Mouse (Mus musculus): ENCODE data around the gene Myo19.
A peak's percentile ranks its signal among the peaks of the same experiment; 100 is the strongest.

DNA sequence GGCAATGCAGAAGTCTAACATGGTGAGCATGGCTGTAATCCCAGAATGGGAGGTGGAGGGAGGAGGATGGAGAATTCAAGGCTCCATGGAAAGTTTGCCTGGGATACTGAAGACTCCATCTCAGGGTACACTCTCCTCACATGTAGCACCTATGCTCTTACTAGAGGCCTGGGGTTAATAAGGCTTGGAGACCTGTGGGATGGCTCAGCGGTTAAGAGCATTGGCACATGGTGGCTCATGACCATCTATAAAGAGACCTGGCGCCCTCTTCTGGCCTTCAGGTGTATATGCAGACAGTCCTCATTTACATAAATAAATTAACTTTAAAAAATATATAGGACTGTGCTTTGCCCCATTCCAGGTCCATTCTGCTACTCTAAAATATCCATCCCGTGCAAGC lies 39.3 kb downstream of the Myo19 start:
- TF ChIP-seq CTCF (IDR thresholded peaks at IDR 0.05; ENCODE audit: extremely low read depth, insufficient read length, insufficient replicate concordance, low read depth, low read length) = peak; percentile 53; the same call in 1 of the 2 replicates
- TF ChIP-seq POLR2A (IDR thresholded peaks at IDR 0.05; ENCODE audit: low read depth, low read length) = no peak

All from small intestine, adult 2 months (tissue).